Mouse (Mus musculus) urinary bladder, postnatal 10 days (tissue): Measurements from ENCODE around the gene Eif5a2.

ENCODE experiments used
- DNase-seq: peaks from one replicate; pipeline ENCODE4 v3.0.0; 2022; ENCODE audit warnings: low spot score

The Eif5a2 gene

GRCm38 (mm10) chr3:28811441-28811840, 30.4 kb downstream of the Eif5a2 start:
- no peak for DNase-seq

DNA sequence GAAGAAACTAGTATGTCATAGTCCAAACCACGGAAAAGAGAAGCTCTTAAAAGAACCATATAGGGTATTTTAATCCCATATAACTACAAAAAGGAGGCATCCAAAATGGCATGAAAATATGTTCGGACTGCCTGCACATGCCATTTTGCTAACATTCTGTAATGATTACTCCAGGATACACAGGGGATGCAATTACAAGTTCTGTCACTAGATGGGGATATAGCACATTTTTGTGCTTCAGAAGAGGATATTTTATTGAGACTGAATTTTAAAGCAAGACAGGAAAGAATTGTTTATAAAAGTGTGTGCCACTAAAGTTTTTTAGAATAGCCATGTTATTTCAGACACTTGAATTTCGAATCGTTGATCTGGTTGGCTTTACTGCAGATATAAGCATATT, 33.3 kb downstream of the Eif5a2 start:
- no peak for DNase-seq

DNA sequence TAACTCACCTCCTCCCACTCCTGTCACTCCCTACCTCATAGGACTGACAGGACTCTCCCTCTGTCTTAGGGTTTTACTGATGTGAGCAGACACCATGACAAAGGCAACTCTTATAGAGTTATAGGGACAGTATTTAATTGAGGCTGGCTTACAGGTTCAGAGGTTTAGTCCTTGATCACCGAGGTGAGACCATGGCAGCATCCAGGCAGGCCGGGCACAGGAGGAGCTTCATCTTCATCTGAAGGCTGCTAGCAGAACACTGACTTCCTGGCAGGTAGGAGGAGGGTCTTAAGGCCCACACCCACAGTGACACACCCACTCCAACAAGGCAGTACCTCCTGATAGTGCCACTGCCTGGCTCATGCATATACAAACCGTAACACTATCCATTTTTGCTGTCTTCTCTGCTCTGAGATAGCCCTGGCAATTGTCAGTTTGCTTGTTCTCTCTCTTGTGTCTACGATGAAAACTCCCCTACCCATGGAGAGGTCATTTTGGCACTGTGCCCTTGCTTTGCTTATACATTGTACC, 35.0 kb downstream of the Eif5a2 start:
- DNase-seq = no peak

DNA sequence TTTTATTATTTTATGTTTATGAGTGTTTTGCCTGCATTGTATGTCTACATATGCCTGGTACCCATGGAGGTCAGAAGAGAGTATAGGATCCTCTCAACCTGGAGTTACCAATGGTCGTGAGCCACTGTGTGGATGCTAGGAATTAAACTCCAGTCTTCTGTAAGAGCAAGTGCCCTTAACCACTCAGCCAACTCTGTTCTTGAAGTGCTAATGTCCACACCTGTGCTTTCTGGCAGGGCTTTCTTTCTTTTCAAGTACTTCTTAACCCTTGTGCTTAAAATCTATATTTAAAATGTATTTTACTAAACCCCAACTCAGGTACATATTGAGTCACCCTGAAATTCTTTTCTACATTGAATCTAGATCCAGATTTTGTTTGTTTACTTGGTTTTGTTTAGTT, 45.2 kb downstream of the Eif5a2 start:
- DNase-seq = no peak

GRCm38 (mm10) chr3:28827605-28828004, 46.5 kb downstream of the Eif5a2 start:
- no peak for DNase-seq

DNA sequence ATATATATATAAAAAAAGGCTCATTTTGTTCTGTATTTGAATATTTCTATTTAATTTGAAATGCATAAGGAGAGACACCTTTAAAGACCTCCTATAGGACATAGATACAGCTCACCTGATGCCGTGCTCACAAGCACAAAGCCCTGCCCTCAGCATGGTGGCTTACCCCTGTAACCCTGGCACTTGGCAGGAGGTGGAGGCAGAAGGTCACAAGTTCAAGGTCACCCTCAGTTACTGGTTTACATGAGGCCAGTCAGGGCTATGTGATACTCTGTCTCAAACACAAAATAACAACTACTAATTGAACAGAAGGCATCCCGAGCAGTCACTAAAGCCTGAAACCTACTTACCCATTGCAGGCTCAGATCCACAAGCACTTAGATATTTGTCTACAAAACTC, 48.4 kb downstream of the Eif5a2 start:
- no peak for DNase-seq

GRCm38 (mm10) chr3:28836796-28837371, 55.8 kb downstream of the Eif5a2 start:
- DNase-seq = no peak

DNA sequence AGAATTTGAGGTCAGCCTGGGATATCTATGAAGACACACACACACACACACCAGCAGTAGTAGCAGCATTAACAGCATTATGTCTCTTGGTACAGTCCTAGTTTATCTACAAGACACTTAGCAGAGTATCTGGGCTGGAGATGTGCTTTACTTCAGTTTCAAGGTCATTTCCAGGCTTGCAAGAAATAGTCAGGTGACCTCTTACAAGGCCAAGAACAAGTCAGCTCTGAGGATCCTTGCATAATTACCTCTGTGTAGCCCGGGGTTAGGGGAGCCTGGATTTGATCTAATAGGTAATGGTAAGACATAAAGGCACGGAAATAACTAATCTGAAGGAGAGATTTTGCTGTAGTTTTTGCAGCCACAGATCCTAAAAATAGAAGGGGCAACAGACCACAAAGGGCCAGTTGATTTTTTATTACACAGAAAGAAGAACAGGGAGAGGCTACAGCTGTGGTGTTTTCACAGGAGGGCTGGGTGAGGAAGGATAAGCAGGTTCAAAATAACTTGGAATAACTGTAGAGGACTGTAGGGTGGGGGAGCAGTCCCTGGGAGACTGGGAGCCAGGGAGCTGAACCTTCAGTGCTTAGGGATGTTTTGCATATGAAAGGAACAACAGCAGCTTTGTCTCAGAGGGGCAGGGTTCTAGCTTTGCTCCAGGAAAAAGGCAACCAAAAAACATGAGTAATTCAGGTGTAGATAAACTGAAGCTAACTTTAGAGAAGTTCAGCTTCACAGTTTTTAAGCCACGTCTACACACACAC, 61.0 kb downstream of the Eif5a2 start:
- DNase-seq = no peak

- no peak for DNase-seq
Observed at GRCm38 (mm10) chr3:28843231-28843630, 62.2 kb downstream of the Eif5a2 start.

DNA sequence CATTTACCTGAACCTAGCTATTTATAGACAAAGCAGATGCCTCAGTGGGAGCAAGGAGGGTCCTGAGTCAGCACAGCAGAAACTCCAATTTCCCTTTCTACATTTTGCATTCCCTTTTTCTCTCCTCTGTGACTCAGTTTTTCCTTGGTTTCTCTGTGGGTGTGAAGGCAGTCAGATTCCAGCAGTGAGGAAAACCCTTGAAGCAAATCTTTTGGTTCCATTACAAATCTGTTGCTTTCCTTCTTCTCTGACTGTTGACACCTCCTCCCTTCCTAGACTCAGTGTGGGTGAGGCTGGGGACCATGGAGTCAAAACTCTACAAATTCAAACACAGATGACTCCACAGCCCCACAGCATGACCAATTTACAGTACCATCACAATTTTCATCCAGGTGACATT, 66.0 kb downstream of the Eif5a2 start:
- DNase-seq = no peak
